Mouse (Mus musculus): ENCODE data around the gene Phldb1. TPM values are rescaled to one million over a fixed set of nuclear protein-coding genes. Genes with fewer than 3 reads are reported as not detected.
A peak's percentile ranks its signal among the peaks of the same experiment; 100 is the strongest.

Phldb1 gene
- polyA plus RNA-seq, 1 experiment, result not detected

- H3K4me3 ChIP-seq (ENCODE audit: insufficient read depth, low read depth, low read length), result peak overlapping the region; percentile 70
- H3K27ac ChIP-seq (ENCODE audit: insufficient read depth, low read depth, low read length), result peak overlapping the region; percentile 95
- TF ChIP-seq CTCF (IDR thresholded peaks at IDR 0.05; ENCODE audit: insufficient read depth, low read depth, low read length) (no peak), POLR2A (IDR thresholded peaks at IDR 0.05; ENCODE audit: insufficient read depth, low read depth, low read length) (no peak)
- peaks cover 36% of the 10 kb centered on the region for H3K4me1 ChIP-seq (ENCODE audit: control insufficient read depth, insufficient read depth, low read length)
- WGBS, result 61% methylated on average over 12 of the region's 12 CpGs
Measured at GRCm38 (mm10) chr9:44732921-44733530, 2.0 kb downstream of the Phldb1 start.

DNA sequence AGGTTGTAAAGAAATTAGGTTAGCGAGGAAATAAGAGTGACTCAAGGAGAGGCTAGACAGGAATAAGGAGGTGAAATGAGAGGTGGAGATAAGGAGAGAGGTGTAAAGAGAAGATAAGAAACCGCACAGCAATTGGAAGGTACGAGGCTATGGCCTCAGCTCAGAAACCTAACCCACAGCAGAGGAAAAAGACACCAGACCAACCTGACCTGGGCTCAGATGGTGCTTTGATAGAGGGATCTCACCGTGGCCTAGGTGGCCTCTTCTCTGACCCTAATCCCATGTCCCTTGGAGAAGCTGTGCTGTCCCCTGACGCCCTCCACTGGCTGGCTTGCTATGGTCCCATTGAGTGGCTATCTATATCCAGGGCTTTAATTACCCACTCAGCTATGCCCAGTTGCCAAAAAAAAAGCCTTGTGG, 2.9 kb downstream of the Phldb1 start:
- no peak for TF ChIP-seq POLR2A (IDR thresholded peaks at IDR 0.05; ENCODE audit: insufficient read depth, low read depth, low read length)
- TF ChIP-seq CTCF (IDR thresholded peaks at IDR 0.05; ENCODE audit: insufficient read depth, low read depth, low read length), result no peak
- Histone ChIP-seq H3K4me3 (ENCODE audit: insufficient read depth, low read depth, low read length) (no peak overlapping the region), H3K27ac (ENCODE audit: insufficient read depth, low read depth, low read length) (no peak overlapping the region), H3K4me1 (ENCODE audit: control insufficient read depth, insufficient read depth, low read length) (peaks cover 35% of the 10 kb centered on the region)
- 82% methylated on average over 5 of the region's 5 CpGs for WGBS

GRCm38 (mm10) chr9:44727441-44727840, 7.6 kb downstream of the Phldb1 start:
- TF ChIP-seq POLR2A (IDR thresholded peaks at IDR 0.05; ENCODE audit: insufficient read depth, low read depth, low read length), result no peak
- WGBS, result 72% methylated on average over 5 of the region's 5 CpGs
- no peak overlapping the region for H3K4me3 ChIP-seq (ENCODE audit: insufficient read depth, low read depth, low read length)

GRCm38 (mm10) chr9:44726431-44727146, 8.4 kb downstream of the Phldb1 start:
- peak overlapping the region; percentile 31; the same call in 1 of the 2 replicates for H3K27ac ChIP-seq (ENCODE audit: insufficient read depth, low read depth, low read length)
- H3K4me1 ChIP-seq (ENCODE audit: control insufficient read depth, insufficient read depth, low read length), result peaks cover 46% of the 10 kb centered on the region
- TF ChIP-seq POLR2A (IDR thresholded peaks at IDR 0.05; ENCODE audit: insufficient read depth, low read depth, low read length), result no peak
- TF ChIP-seq CTCF (IDR thresholded peaks at IDR 0.05; ENCODE audit: insufficient read depth, low read depth, low read length), result no peak
- H3K4me3 ChIP-seq (ENCODE audit: insufficient read depth, low read depth, low read length), result no peak overlapping the region
- 47% methylated on average over 10 of the region's 10 CpGs for WGBS

More at GRCm38 (mm10) chr9:44727441-44727840, 7.6 kb downstream of the Phldb1 start:
- Histone ChIP-seq H3K27ac (ENCODE audit: insufficient read depth, low read depth, low read length) (no peak overlapping the region), H3K4me1 (ENCODE audit: control insufficient read depth, insufficient read depth, low read length) (peaks cover 45% of the 10 kb centered on the region)

DNA sequence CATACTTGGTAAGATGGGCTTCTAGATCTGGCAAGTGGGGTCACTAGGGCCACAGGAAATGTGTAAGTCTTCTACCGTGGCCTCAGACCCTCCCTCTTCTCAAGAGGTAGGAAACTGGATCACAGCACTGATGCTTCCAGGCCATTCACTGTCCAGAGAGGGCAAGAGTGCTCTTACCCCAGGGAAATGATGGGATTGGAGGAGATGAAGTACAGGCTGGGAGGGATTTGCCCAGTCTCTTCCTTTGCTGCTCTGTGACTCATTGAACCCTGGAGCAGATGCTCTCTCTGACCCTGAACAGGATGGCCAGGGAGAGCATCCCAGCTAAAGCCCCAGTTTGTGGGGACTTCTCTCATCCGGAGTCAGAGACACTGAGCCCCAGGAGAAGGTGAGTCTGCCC, 10.3 kb downstream of the Phldb1 start:
- no peak for TF ChIP-seq POLR2A (IDR thresholded peaks at IDR 0.05; ENCODE audit: insufficient read depth, low read depth, low read length)
- TF ChIP-seq CTCF (IDR thresholded peaks at IDR 0.05; ENCODE audit: insufficient read depth, low read depth, low read length), result no peak
- Histone ChIP-seq H3K27ac (ENCODE audit: insufficient read depth, low read depth, low read length) (peak overlapping the region; percentile 42), H3K4me3 (ENCODE audit: insufficient read depth, low read depth, low read length) (no peak overlapping the region), H3K4me1 (ENCODE audit: control insufficient read depth, insufficient read depth, low read length) (peaks cover 50% of the 10 kb centered on the region)
- 60% methylated on average over 2 of the region's 2 CpGs for WGBS

- Histone ChIP-seq H3K27ac (ENCODE audit: insufficient read depth, low read depth, low read length) (peak overlapping the region; percentile 47), H3K4me3 (ENCODE audit: insufficient read depth, low read depth, low read length) (no peak overlapping the region), H3K4me1 (ENCODE audit: control insufficient read depth, insufficient read depth, low read length) (peaks cover 54% of the 10 kb centered on the region)
- no peak for TF ChIP-seq CTCF (IDR thresholded peaks at IDR 0.05; ENCODE audit: insufficient read depth, low read depth, low read length)
- no peak for TF ChIP-seq POLR2A (IDR thresholded peaks at IDR 0.05; ENCODE audit: insufficient read depth, low read depth, low read length)
- 43% methylated on average over 6 of the region's 6 CpGs for WGBS
Measured at GRCm38 (mm10) chr9:44724223-44724622, 10.8 kb downstream of the Phldb1 start.

DNA sequence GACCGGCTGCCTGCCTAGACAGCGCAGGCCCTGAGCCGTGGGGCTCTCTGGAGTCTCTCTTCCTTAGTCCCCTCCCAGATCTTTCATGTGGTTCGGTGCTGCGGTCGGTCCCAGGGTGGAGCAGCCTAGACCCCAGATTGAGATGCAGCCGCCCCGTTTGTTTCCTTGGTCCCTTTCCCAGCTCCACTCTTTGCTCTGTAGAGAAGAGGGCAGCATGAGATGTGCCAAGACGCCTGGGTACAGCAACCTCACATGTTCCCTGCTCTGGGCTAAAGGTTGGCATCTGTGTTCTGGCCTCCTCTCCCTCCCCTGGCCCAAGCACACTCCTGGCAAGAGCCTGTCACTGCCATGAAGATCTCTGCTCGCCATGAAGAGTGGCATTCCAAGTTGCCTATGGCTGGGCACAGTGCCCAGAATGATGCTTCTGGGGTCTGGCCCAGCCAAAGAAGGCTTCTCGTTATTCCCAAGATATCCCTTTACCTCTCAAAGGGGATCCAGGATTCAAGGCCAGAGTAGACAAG, 11.4 kb downstream of the Phldb1 start:
- WGBS, result 53% methylated on average over 11 of the region's 11 CpGs
- Histone ChIP-seq H3K4me3 (ENCODE audit: insufficient read depth, low read depth, low read length) (no peak overlapping the region), H3K4me1 (ENCODE audit: control insufficient read depth, insufficient read depth, low read length) (peaks cover 57% of the 10 kb centered on the region), H3K27ac (ENCODE audit: insufficient read depth, low read depth, low read length) (peak overlapping the region; percentile 47)
- no peak for TF ChIP-seq CTCF (IDR thresholded peaks at IDR 0.05; ENCODE audit: insufficient read depth, low read depth, low read length)
- TF ChIP-seq POLR2A (IDR thresholded peaks at IDR 0.05; ENCODE audit: insufficient read depth, low read depth, low read length), result no peak

GRCm38 (mm10) chr9:44723008-44723407, 12.0 kb downstream of the Phldb1 start:
- Histone ChIP-seq H3K4me3 (ENCODE audit: insufficient read depth, low read depth, low read length) (no peak overlapping the region), H3K4me1 (ENCODE audit: control insufficient read depth, insufficient read depth, low read length) (peaks cover 61% of the 10 kb centered on the region), H3K27ac (ENCODE audit: insufficient read depth, low read depth, low read length) (peak overlapping the region; percentile 47)
- 26% methylated on average over 7 of the region's 7 CpGs for WGBS
- TF ChIP-seq CTCF (IDR thresholded peaks at IDR 0.05; ENCODE audit: insufficient read depth, low read depth, low read length) (no peak), POLR2A (IDR thresholded peaks at IDR 0.05; ENCODE audit: insufficient read depth, low read depth, low read length) (no peak)

DNA sequence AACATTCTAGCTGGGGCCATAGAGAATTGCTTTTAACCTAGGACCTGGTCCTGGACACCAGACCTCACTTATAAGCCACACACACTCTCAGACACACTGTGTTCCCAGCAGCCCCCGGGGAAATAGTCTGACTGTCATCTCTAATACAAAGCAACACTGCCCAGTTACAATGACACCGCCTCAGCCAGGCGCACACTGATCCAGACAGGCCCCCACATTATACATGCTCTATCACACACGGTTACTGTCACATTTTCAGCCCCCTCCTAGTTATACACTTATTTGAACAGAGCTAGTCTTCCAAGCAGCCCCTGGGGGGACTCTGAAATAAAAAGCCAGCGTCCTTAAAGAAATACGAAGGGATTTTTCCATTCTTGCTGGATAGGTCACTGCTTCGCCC, 12.4 kb downstream of the Phldb1 start:
- no peak overlapping the region for H3K4me3 ChIP-seq (ENCODE audit: insufficient read depth, low read depth, low read length)
- no peak for TF ChIP-seq CTCF (IDR thresholded peaks at IDR 0.05; ENCODE audit: insufficient read depth, low read depth, low read length)
- TF ChIP-seq POLR2A (IDR thresholded peaks at IDR 0.05; ENCODE audit: insufficient read depth, low read depth, low read length), result no peak
- WGBS, result 55% methylated on average over 7 of the region's 7 CpGs
- peaks cover 63% of the 10 kb centered on the region for H3K4me1 ChIP-seq (ENCODE audit: control insufficient read depth, insufficient read depth, low read length)
- peak overlapping the region; percentile 47 for H3K27ac ChIP-seq (ENCODE audit: insufficient read depth, low read depth, low read length)
